Mouse (Mus musculus) urinary bladder, postnatal 10 days (tissue): ENCODE measurements around the gene Naa40.

Source experiments
- DNase-seq: peaks from one replicate; pipeline ENCODE4 v3.0.0; 2022; ENCODE audit warnings: low spot score

Naa40 gene

GRCm38 (mm10) chr19:7181496-7181895 is 59.5 kb downstream of the Naa40 start:
- no peak for DNase-seq

- no peak for DNase-seq
Measured at GRCm38 (mm10) chr19:7180756-7181405, 60.1 kb downstream of the Naa40 start.

GRCm38 (mm10) chr19:7178841-7179452 is 62.0 kb downstream of the Naa40 start:
- DNase-seq, result no peak

GRCm38 (mm10) chr19:7177804-7178511 is 63.0 kb downstream of the Naa40 start:
- no peak for DNase-seq

DNA sequence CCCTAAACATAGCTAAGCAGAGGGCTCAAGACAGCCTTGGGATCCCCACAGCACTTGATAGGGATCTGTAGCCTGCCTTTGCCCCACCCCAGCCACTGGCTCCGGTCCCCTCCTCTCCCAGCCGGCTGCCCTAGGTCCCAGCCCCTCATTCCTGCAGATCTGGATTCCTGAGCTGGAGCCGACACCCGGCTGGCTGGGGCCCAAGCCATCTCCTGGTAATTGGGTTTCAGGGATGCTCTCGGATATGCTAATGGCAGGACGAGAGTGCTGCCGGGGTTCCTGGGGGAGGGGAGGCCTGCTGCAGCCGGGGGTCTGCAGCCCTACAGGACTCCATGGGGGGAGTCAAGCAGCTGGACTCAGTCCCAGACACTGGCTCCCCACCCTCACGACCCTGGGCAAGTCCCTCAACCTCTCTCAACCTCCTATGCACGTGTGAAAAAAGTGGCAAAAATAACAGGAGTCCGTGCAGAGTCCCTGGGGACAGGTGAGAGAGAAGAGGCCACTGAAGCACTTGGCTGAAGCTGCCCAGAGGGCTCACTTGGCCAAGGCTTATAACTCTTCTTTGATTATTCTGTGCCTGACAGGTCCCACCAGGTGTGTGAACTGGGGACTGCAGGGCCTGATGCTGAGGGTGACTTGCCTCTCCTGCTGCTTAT is 64.8 kb downstream of the Naa40 start:
- DNase-seq, result no peak
